Mouse (Mus musculus) skeletal muscle tissue, adult 2 months (tissue): ENCODE measurements at regions not wholly inside any gene's neighbourhood (a gene's known extent, or its start where the extent isn't known, plus 50 kb on each side); places are given as distances from the start of the nearest gene placed in this dataset.

ENCODE experiments used
- DNase-seq: peaks from one replicate; pipeline ENCODE4 v3.0.0-alpha.2; 2012; ENCODE audit warnings: low read depth, low spot score

DNA sequence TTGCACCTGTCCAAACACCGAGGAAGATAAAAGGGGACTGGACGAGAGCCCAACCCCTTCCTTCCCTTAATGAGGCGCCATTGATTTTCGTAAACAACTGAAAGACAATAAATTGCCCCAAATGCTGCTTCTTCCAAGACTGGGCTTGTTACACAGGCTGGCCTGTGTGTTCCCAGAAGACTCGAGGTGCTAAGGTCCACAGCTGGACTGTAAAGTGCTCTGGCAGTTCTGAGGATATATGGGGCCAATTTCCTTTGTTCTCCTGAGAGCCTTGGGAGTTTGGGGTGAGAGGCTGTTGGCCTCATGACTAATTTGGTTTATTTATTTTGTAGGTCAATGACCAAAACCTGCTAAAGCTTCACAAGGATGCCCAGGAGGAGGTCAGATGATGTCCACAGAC, 377.3 kb upstream of the Prickle1 start:
- no peak for DNase-seq

DNA sequence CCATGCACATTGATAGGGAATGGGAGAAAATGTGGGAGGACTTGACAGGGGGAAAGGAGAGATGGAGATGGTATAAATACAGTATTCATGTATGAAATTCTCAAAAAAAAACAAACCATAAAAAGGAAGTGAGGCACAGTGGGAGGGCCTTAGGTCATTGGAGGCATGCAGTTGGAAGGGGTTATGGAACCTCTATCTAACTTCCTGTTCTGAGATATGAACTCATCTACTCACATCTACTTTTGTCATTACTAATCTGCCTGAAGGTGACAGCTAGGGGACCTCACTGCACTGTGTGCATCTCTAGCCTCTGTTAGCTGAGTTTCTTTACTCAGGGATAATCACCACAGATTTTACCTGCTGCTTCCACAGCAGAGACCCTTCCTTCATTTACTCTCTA, 366.3 kb upstream of the Prickle1 start:
- no peak for DNase-seq

DNA sequence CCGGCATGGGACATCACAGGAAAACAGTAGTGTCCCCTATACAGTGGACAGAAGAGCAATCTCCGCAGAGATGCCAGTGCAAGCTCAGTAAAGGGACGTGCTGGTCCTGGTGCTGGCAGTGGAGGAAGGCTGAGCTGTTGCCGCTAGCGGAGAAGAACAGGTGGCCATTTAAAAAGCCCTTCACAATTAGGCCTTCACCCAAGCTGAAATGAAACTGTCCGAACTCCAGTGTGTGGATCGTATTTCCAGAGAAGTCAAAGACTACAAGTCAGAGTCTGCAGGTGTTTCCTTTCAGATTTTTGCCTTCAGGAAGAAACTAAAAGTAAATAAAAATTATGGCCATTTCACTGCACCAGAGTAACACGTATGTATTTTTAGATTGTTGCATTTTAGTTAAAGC, 364.2 kb upstream of the Prickle1 start:
- peak; percentile 4 for DNase-seq

DNA sequence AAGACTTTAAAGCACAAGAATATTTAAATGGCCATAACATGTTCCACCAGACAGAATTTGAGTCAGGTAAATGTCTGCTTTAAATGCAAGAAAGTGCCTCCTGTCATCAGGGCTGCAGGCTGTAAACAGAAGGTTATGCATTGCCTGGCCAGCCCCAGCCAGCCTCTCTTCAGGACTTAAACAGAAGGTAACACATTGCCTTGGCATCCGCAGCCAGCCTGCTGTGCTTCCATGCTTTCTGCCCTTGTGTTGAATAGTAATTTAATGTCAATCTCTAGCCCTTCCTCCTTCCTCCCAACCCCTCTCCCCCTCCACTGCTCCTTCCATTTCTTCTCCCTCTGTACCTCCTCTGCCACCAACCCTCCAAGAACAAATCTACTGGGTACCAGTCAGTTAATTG, 362.4 kb upstream of the Prickle1 start:
- no peak for DNase-seq

DNA sequence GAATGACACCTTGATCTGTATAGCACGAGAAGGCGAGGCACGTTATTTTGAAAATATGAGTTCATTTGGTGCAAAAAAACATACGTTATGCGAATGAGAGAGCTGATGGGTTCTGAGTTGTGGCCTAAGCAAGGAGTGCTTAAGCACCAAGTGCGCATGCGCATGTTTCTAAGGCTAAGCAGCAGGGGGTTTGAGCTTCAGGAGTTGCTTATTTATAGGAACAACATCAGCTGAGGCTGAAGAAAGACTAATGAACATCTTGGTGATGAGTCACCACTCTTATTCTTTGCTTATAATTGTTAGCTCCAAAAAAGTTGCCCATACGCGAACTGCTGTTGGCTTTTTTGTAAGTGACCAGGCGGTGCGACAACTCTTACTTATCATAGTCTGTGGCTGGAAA, 361.1 kb upstream of the Prickle1 start:
- no peak for DNase-seq

DNA sequence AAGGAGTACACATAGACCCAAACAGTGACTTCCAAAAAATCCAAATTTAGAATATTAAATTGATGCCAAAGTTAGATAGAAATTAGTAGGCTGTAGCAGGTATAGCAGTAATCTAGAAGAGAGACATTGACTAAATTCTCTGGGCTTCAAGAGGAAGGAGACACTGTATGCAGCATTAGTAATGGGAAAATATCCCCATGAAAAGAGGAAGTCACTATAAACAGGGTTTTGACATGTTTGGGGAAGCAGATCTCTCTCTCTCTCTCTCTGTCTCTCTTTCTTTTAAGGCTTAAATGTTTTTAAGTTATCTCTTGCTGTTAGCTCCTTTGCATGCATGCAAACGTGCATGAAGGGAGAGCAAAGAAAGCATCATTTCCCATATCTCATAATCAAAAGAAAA, 357.9 kb upstream of the Prickle1 start:
- no peak for DNase-seq

DNA sequence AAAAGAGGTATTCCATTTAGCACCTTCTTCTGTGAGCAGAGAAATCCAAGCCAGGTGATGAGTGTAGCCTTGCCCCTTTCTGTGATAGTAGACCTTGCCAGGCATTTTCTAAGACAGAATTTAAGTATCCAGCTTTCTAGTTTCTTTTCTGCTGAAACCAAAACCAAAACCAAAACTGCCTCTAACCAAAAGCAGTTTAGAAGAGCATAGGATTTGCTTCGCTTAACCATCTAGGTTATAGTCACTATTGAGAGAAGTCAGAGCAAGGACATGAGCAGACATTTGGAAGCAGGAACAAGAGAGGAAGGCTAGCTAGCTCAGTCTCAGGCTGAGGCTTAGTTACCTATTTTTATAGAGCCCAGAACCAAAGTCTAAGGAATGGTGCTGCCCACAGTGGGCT, 354.8 kb upstream of the Prickle1 start:
- DNase-seq = no peak

DNA sequence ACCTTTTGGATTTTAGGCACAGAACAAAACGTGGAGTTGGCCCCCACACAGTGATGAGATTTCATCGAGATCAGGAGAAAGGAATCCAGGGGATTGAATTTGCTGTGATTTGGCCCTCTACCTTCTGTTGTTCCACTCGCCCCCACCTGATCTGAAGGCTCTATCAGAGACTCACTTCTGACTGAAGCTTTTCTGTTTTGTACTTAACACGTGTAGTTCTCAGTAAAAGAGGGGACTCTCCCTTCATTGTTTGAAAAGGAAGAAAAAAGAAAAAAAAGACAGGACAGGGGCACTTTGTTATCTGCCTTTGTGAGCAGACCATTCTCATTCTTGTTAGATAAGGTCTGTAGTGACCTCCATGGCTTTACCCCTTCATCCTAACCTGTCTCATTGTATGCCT, 353.2 kb upstream of the Prickle1 start:
- no peak for DNase-seq

DNA sequence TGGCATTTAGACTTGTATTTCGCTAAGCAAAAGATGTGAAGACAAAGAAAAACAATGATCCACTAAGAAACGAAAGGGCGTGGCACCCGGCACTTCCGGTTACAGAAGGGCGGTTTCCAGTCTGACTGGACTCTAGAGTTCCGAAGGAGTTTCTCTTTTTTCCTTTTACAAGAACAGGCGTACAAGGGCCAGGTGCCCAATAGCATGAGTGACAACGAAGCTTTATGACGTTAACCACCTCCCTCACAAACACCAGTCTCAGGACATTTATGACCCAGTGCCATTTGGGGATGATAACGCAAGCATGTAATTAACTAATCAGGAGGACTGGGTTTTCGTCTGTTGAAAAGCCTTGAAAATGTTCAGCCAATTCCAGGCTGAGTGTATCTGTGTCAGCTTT, 347.9 kb upstream of the Prickle1 start:
- no peak for DNase-seq

DNA sequence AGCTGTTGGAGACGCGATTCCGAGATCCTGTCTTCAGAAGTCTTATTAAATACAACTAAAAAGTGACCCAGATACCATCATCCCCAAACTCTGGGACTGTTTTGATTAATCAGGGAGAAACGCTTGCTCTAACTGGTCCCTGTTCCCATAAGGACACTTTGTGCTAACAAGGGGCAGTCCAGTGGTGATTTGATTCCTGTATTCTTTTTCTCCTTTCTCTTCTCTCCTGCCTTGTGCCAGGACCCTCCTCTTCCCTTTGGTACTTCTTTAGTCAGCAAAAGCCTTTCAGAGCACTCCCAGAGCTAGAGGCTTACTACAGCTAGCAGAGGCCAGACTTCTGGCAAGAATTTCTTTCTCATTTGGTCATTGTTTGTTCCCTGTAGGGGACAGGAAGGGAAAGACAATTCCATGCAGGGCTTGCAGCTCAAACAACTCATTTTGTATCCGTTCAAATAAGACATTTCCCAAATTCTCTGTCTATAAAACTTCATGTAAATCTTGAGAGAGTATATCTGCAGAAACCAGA, 337.3 kb upstream of the Prickle1 start:
- peak; percentile 4 for DNase-seq

DNA sequence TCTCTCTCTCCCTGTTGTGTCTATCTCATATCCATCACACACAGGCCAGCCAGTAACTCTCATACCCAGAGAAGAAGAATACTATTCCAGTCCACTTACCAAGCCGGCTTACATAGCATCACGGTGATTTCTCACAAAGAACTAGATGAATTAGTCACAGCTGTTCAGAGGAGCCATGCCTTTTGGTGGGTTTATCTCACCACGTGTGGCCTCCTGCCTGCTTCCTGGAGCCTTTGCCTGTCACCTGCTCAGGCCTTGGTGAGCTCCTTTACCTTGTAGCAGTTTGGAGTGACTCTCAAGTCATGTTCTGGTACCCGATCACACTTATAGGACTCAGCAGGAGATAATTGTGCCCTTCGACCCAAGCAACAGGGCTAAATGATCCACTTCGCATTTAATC, 331.2 kb upstream of the Prickle1 start:
- DNase-seq = no peak

DNA sequence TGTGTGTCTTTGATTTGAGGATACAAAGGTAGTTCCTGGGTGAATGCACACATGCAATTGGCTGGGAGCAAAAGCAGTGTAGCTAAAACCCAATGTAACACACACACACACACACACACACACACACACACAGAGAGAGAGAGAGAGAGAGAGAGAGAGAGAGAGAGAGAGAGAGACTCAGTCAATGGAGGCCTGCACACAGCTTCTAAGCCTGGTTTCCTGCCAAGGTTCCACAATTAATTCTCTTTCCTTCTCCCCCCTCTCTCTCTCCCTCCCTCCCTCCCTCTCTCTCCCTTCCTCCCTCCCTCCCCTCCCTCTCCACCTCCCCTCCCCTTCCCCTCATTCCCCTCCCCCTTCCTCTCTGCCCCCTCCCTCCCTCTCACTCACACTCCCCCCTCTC, 330.6 kb upstream of the Prickle1 start:
- no peak for DNase-seq

DNA sequence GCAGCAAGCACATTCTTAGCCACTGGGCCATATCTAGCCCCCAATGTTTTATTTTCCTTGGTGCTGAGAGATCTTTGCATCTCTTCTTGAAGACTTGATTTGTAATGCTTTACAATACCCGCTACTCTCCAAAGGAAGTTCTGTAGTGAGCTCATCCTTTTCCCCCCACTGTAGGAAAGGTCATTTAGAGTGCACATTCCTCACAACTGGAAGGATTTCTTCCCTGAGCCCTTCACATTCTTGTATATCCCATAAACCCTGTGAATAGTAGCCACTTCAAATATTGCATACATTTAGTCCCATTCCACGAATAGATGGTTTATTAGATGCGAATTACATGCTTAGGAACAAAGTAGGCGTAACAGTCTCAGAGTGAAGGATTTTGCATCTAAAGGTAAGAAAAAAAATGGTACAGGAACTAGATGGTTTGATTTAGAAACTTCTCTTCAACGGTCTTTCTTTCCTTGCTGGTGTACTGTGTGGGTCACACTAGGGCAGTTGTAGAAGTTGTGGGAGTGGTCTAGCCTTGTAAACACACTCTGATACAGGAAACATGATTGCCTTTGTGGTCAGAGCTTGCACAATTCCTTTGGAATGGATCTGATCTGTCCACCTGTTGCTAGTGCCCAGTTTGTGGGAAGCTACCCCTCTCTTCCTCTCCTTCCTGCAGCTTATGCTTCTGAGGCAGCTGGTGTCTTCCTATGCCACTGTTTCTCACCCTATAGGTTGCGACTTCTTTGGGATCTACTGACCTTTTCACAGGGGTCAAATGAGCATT, 326.0 kb upstream of the Prickle1 start:
- DNase-seq = no peak

DNA sequence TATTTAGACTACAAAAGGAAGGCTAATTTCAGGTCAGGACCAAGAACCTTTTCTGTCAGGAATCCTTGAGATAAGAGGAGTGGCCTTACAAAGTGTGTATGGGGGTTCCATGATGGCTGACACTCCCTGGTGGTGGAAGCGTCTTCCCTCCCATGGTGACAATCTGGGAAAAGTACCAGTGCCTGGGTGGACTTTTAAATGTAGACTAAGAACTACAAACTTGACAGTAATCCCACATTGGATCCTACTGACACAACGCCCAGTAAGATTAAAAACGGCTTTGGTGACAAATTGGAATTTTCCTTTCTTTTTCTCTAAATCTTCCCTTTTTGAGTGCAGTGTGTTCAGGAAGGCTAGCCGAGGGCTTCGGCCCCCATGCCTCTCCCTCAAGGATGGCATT, 325.3 kb upstream of the Prickle1 start:
- no peak for DNase-seq

DNA sequence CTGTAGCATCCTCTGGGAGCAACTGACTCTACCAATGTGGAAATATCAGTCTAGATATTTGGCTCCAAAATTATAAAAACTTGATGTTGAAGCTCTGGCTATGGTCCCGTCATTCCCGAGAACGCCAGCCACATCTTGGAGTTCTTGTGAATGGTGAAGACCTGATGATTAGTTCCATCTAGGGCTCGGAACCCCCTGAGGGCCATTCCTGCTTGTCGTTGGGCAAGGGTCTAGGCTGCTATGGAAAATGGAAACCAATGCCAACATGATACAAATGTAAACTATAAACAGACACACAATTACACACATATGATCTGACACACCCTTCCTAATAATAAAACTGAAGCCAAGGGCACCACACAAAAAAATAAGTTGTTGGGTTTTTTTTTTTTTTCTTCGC, 323.9 kb upstream of the Prickle1 start:
- DNase-seq = no peak

DNA sequence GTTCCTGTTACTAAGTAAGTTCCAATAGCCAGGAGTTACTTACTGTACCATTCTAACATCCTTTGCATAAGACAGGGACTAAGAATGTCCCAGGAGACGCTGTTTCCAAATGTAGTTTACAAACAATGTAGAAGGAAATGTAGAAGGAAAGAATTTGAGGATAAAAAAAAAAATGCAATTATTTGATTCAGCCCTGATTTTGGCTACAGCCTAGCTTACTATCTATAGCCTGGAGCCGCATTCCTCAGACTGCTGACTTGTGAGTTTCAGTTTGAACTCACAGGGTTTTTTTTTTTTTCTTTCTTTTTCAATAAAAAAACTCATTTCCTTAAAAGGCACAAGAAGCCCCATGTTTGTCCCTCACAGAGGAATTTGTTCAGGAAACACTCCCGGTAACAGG, 321.2 kb upstream of the Prickle1 start:
- DNase-seq = no peak

DNA sequence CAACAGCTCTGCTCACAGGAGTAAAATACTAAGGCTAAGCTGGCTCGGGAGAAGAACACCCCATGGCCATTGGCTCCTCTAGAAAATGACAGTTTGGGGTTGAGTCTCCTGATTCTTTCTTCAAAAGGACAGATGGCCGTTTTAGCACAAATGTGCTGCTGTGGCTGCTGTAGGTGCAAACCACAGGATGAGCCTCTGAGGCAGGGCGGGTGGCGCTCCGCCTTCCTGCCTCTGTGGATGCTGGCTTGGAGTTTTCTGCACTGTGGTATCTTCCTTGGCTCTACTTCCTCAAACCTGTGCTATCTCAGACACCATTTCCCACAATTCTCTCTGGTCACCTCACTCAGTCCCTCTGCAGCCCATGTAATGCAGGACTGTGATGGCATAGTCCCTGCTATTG, 317.8 kb upstream of the Prickle1 start:
- DNase-seq = no peak

DNA sequence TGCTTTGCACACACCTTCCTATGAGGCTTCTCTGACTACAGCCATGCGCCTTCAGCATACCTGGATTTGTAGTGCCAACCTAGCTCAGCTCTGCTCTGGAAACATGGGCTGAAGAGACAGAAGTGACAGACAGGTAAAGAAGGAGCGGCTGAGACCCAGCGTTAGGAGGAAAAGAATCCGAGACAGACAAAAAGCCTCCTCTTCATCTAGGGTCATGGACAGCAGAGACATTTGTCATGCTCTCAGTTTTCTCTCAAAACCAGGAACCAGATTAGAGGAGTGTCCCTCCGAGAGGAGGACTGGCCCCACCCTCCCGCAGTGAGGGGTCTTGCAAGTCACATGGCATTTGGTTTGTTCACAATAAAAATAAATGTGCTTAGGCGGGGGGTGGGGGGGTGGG, 317.4 kb upstream of the Prickle1 start:
- no peak for DNase-seq

DNA sequence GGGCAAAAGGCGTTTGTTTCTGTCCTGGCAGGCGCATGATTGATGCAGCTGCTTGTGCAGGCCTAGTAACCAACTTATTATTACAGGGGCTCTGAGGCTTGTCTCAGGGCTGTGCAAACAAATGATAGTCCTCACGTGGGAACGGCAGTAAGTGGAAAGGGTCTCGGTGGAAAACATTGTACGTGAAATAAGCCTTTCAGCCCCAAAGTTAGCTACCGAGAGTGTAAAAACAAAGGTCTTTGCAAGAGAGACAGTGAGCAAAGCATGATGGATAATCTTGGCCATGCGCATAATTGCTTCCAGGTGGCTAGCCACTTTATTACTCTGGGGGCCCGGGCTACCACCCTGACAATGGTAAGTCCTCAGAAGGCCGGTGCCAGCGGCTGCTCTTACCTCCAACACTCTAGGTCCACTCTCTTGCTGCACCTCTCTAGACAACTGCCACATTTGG, 315.3 kb upstream of the Prickle1 start:
- DNase-seq = no peak

DNA sequence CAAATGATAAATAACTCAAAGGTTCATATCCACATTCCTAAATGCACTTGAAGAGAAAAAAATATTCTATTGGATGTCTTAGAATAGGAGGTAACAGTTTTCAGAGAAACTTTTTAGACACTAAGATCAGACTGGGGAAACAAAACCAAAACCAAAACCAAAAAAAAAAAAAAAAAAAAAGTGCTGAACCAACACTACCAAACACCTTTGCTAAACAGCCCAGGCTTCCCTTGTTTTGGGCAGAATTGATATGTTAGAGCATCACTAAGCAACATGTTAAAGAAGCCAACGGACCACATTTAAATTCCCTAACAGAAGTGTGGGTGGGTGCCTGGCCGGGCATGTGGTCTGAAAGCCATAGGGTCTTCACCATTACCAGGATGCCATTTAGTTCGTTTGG, 314.5 kb upstream of the Prickle1 start:
- no peak for DNase-seq

DNA sequence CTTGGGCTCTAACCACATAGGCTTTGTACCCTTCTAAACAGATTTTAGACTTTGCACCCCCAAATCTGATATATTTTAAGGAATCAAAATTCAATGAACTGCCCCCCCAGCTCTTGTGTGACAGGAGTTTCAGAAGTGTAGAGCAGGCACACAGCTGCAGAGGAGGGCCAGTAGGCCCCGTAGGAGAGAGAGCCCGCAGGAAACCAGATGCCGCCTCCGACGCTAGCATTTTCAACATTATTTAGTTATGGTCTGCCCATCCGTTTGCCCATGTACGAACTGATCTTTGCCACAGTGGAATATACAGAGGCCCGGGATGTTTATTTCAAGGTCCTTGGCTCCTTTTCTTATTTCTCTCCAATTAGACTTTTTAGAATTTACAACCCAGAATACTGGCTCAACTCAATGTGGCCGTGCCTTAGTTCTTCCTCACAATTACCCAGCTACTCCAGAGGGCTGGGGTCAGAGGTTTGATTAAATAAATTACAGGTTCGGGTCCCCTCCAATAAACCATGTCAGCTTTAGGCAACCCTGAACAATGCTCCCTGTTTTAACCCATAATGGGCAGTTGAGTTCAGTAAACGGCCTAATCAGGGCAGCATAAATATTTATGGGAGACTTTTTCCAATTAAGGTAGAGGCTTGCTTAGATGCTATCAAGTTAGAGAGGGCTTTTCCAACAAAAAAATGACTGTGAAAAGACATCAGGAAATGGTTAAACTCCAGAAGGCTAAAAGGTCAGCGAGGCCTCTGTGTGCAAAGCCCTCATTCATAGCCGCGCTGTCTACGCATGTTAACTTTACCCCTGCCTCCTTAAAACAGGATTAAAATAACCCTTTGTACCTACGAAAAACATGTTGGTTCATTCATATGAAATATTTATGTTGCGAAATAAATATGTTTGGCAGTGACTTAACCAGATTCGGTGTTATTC, 308.2 kb upstream of the Prickle1 start:
- no peak for DNase-seq

DNA sequence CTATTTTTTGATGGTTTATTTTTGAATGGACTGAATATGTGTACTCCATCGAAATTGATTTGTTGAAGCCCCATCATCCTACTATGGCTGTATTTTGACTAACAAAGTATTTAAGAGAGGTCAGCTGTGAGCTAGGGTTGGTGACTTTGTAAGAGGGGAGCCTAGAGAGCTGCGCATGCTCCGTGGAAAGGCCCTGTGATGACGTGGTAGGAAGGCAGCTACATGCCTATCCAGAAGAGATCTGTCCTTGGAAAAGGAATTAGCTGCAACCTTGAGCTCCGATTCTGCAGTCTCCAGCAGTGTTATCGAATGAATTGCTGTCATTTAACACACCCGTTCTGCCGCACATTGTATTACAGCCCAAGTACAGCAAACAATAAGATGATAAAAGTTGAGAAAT, 287.1 kb upstream of the Prickle1 start:
- no peak for DNase-seq

DNA sequence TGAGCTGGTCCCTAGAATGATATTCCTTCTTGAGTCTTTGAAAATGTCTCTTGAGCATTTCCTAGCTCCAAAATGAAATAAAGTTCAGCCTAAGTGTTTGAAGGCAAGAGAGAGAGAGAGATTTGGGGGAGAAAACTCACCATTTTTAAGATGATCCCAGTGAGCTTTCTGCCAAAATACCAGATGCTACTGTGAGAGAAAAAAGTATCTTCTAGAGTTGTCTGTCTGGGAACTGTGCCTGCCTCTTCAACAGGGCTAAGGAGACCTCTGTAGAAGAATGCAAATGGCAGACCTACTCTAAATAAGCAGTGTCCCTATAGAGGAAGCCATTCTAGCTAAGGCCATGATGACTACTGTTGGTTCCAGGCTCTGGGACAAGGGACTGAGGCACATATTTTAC, 285.6 kb upstream of the Prickle1 start:
- no peak for DNase-seq
